Mouse (Mus musculus) kidney, embryonic 14.5 days (tissue): ENCODE data around the gene Depdc5. TPM values are rescaled to one million over a fixed set of nuclear protein-coding genes. Genes with fewer than 3 reads are reported as not detected.
A peak's percentile ranks its signal among the peaks of the same experiment; 100 is the strongest.

Source experiments
- ATAC-seq: fragments of 200-750 bp; cut with Nextera tagmentation; 2 replicates; pipeline ENCODE4 v1.8.0; 2017; ENCODE audit warnings: moderate number of reproducible peaks, mild to moderate bottlenecking, moderate TSS enrichment, moderate library complexity; ENCODE audit not compliant: low FRiP score, low TSS enrichment
- H3K27ac ChIP-seq: fragments of 300-500 bp; sonication (generic); 2 replicates; pipeline ENCODE4 v1.5.1; 2014; ENCODE audit warnings: low read depth, mild to moderate bottlenecking, low read length, moderate library complexity, mixed read lengths
- H3K27me3 ChIP-seq: fragments of 300-500 bp; sonication (generic); 2 replicates; pipeline ENCODE4 v1.6.1; 2014; ENCODE audit warnings: mild to moderate bottlenecking, low read length; ENCODE audit not compliant: control insufficient read depth, insufficient read depth
- H3K36me3 ChIP-seq: fragments of 300-500 bp; sonication (generic); 2 replicates; pipeline ENCODE4 v1.6.1; 2014; ENCODE audit warnings: low read length, mixed read lengths; ENCODE audit not compliant: control insufficient read depth, insufficient read depth
- H3K4me1 ChIP-seq: fragments of 300-500 bp; sonication (generic); 2 replicates; pipeline ENCODE4 v1.6.1; 2014; ENCODE audit warnings: low read length, mixed read lengths; ENCODE audit not compliant: control insufficient read depth, insufficient read depth
- H3K4me2 ChIP-seq: fragments of 300-500 bp; sonication (generic); replicated peaks from 2 replicates; pipeline ENCODE4 v1.6.1; 2014; ENCODE audit warnings: low read depth, mild to moderate bottlenecking, low read length
- H3K4me3 ChIP-seq: fragments of 300-500 bp; sonication (generic); 2 replicates; pipeline ENCODE4 v1.5.1; 2014; ENCODE audit warnings: mild to moderate bottlenecking, low read length
- H3K9ac ChIP-seq: fragments of 300-500 bp; sonication (generic); 2 replicates; pipeline ENCODE4 v1.6.1; 2014; ENCODE audit warnings: low read depth, mild to moderate bottlenecking, low read length, moderate library complexity
- H3K9me3 ChIP-seq: fragments of 300-500 bp; sonication (generic); 2 replicates; pipeline ENCODE4 v1.6.1; 2016; ENCODE audit warnings: low read length; ENCODE audit not compliant: control insufficient read depth
- WGBS: fragments of 180-500 bp; shearing (Covaris S2); extraction: QIAGEN DNeasy Blood & Tissue Kit; methylation state at CpG from one replicate; pipeline ENCODE4 v1.1.7; 2014; 5-methylcytosine and 5-hydroxymethylcytosine counted together
- polyA plus RNA-seq: library from polyadenylated mRNA; unstranded; fragments of >200 nt; fragmentation: Nextera tagmentation; extraction: Ambion mirVana; gene quantifications from 2 replicates; pipeline ENCODE4 v1.2.1, GENCODE M21; 2014

Gene Depdc5
- polyA plus RNA-seq, 1 experiment from 2014 or later, result 19.8 TPM

- 64% methylated on average over 14 of the region's 14 CpGs for WGBS
- Histone ChIP-seq H3K9ac (no peak overlapping the region), H3K36me3 (no peaks in the 10 kb centered on the region), H3K4me1 (peaks cover 5% of the 10 kb centered on the region; the same call in 1 of the 2 replicates), H3K4me3 (no peak overlapping the region), H3K27me3 (no peaks in the 10 kb centered on the region), H3K27ac (no peak overlapping the region), H3K9me3 (no peaks in the 10 kb centered on the region), H3K4me2 (no peak overlapping the region)
- ATAC-seq, result no peak
These were observed 146.6 kb downstream of the Depdc5 start for GRCm38 (mm10) chr5:33009818-33010812.

DNA sequence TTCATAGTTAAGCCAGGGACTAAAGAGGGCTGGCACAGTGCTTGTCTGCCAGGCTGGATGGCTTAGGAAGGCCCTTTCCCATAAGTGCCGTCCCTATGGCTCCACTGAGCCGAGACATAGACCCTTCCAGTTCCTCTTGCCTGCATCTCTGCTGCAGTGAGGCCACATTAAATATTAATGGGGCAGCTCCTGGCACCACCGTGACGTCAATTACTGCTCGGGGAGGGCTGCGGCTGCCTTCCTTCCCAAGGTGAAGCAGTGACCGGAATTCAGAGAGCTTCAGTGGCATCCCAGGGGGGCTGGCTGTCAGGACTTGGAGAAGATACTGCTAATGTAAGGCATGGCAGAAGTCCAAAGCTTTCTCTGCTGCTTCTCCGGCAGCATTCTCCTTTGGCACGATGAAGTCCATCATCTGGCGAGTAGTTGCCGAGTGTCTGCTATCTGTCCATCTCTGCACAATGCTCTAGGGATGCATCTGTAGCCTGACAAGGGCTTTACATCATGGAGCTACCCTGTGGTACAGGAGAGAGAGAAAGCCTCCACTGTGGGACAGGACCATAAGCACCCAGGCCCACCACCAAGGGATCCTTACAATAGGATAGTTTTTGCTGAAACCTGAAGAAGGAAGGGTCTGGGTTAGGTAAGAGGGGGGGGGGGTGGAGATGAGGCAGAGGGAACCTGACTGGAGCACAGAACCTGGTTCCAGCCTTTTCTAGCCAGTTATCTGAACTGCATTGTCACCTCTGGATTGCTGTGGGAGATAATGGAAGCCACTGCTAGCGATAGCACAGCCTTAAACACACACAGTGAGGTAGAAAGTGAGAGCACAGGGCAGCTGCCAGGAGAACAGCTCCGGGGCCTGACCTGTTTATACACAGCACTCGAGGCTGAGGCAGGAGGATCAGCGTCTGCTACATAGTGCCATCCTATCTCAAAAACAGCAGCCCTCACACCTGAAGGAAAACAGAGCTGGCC, 147.9 kb downstream of the Depdc5 start:
- H3K9ac ChIP-seq, result no peak overlapping the region
- 52% methylated on average over 15 of the region's 15 CpGs for WGBS
- H3K4me2 ChIP-seq, result no peak overlapping the region
- H3K4me1 ChIP-seq, result peaks cover 5% of the 10 kb centered on the region; the same call in 1 of the 2 replicates
- H3K9me3 ChIP-seq, result no peaks in the 10 kb centered on the region
- no peaks in the 10 kb centered on the region for H3K36me3 ChIP-seq
- no peaks in the 10 kb centered on the region for H3K27me3 ChIP-seq
- no peak overlapping the region for H3K4me3 ChIP-seq
- ATAC-seq, result 0 out of 2 replicates have a peak, but pooled peaks have one; percentile 44
- no peak overlapping the region; the same call in 1 of the 2 replicates for H3K27ac ChIP-seq

DNA sequence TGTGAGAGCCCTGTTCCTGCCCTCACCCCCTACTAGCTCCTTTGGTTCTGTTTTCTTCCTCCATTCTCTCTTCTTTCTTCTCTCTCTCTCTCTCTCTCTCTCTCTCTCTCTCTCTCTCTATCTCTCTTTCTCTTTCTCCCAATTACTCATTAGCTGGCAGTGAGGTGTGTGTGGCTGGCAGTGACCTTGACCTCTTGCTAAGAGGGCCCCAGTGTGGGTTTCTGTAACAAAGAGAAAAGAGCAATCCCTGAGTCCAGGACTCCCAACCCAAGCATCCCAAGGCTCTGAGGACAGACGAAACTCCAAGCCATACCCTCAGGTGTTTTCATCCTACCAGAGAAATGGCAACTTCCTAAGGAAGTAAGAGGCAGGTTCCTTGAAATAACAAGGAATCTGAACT, 150.6 kb downstream of the Depdc5 start:
- Histone ChIP-seq H3K4me2 (no peak overlapping the region), H3K27me3 (no peaks in the 10 kb centered on the region), H3K4me1 (peaks cover 5% of the 10 kb centered on the region; the same call in 1 of the 2 replicates), H3K9ac (no peak overlapping the region), H3K9me3 (no peaks in the 10 kb centered on the region), H3K36me3 (no peaks in the 10 kb centered on the region), H3K4me3 (no peak overlapping the region), H3K27ac (no peak overlapping the region)
- WGBS, result 71% methylated on average over 1 of the region's 1 CpGs
- no peak for ATAC-seq

GRCm38 (mm10) chr5:33015579-33015978, 152.1 kb downstream of the Depdc5 start:
- 70% methylated on average over 5 of the region's 5 CpGs for WGBS
- no peak for ATAC-seq
- 0 out of 2 replicates have a peak, but pooled peaks cover 1% of the 10 kb centered on the region for H3K36me3 ChIP-seq
- no peaks in the 10 kb centered on the region for H3K9me3 ChIP-seq
- no peak overlapping the region for H3K4me3 ChIP-seq
- no peaks in the 10 kb centered on the region for H3K27me3 ChIP-seq
- no peak overlapping the region for H3K9ac ChIP-seq
- H3K27ac ChIP-seq, result no peak overlapping the region
- H3K4me2 ChIP-seq, result no peak overlapping the region
- peaks cover 15% of the 10 kb centered on the region for H3K4me1 ChIP-seq

DNA sequence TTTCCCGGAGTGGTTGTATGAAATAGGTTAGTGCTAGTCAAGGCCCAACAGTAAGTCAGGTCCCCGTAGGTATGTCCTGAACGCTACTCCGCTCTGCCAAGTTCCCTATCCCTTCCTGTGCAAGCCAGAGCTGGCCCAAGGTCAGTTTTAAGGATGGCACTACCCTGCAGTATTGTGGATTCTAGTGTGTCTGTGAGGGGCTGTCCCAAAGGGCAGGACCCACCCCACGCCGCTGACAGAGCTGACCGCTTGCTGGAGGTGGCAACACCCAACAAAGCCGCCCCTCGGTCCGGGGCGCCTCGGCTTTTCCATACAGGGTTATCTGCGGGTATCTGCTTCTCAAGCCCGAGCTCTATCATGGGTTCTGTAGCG, 154.7 kb downstream of the Depdc5 start:
- Histone ChIP-seq H3K27ac (peak overlapping the region; percentile 100), H3K9me3 (no peaks in the 10 kb centered on the region), H3K4me2 (peak overlapping the region; percentile 81), H3K9ac (peak overlapping the region; percentile 97), H3K36me3 (peaks cover 14% of the 10 kb centered on the region), H3K4me3 (peak overlapping the region; percentile 88), H3K4me1 (peaks cover 11% of the 10 kb centered on the region), H3K27me3 (no peaks in the 10 kb centered on the region)
- 3% methylated on average over 15 of the region's 15 CpGs for WGBS
- ATAC-seq, result peak; percentile 67

DNA sequence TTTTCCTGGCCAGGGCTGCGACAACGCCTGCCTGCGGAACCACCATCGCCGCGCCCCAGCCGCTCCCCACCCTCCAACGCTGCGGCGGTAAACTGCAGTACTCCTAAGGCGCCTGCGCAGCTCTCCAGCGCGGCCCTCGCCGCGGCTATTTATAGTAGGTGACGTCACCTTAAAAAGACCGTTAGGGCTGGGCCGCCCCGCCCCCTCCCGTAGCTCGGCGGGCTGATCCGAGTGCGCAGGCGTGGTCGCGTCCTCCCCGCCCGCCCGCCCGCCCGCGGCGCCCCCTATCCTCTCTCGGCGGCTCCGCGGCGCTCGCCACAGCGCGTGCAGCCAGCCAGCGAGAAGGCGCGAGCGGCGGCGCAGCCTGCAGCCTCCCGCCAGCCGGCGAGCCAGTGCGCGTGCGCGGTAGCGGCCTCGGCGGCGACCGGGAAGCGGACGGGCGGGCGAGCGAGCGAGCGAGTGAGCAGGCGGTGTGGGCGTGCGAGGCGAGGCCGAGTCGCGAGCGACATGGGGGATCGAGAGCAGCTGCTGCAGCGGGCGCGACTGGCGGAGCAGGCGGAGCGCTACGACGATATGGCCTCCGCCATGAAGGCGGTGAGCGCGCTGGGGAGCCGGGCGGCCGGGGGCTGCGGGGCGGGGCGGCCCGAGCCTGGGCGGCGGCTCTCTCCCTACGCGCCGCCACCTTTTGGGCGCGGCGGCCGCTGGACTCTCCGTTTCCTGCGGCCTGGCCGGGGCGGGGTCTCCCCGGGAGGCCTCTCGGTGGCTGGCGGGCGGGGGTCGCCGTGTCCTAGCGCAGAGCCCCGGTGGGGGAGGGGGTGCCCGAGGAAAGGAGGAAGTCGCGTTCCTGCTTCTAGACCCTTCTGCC, 155.3 kb downstream of the Depdc5 start, which contains the start of gene Ywhah:
Gene Ywhah (plus strand): TSS at position 256 of the 865 bp plus-strand sequence.
- Histone ChIP-seq H3K27ac (peak within 1 kb of the TSS; percentile 100), H3K9me3 (no peaks in the 10 kb centered on the region), H3K4me1 (peaks cover 17% of the 10 kb centered on the region), H3K36me3 (peaks cover 18% of the 10 kb centered on the region), H3K27me3 (no peaks in the 10 kb centered on the region), H3K9ac (peak within 1 kb of the TSS; percentile 97), H3K4me2 (peak within 1 kb of the TSS; percentile 81), H3K4me3 (peak within 1 kb of the TSS; percentile 88)
- under 1% methylated on average over 84 of the region's 121 CpGs for WGBS
- ATAC-seq, result peak; percentile 98

DNA sequence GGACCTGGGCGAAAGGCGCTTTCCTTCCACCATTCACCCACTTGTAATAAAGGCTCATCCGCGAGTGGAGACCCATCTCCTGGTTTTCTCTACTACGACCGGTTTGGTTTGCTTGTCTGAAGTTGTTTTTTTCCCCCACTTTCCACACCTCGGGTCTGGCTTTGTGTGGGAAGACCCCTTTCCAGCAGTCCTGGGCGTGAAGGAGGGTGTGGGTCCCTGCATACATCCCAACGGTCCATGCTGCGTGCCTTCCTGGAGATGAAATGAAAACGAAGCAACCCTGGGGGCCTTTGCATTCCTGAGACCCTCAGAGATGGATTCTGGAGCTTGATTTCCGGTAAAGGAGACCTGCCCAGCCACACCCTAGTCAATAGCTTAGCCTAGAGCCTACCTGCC, 155.9 kb downstream of the Depdc5 start:
- Histone ChIP-seq H3K4me1 (peaks cover 17% of the 10 kb centered on the region), H3K27me3 (no peaks in the 10 kb centered on the region), H3K9ac (peak overlapping the region; percentile 97), H3K4me3 (peak overlapping the region; percentile 88), H3K4me2 (peak overlapping the region; percentile 62), H3K36me3 (peaks cover 22% of the 10 kb centered on the region), H3K9me3 (no peaks in the 10 kb centered on the region), H3K27ac (peak overlapping the region; percentile 100)
- 0% methylated on average over 12 of the region's 12 CpGs for WGBS
- no peak for ATAC-seq

- no peak overlapping the region for H3K27ac ChIP-seq
- H3K4me3 ChIP-seq, result no peak overlapping the region
- no peak overlapping the region for H3K9ac ChIP-seq
- WGBS, result 90% methylated on average over 2 of the region's 2 CpGs
- no peak for ATAC-seq
- no peak overlapping the region for H3K4me2 ChIP-seq
- H3K36me3 ChIP-seq, result peaks cover 34% of the 10 kb centered on the region
- no peaks in the 10 kb centered on the region for H3K27me3 ChIP-seq
- peaks cover 17% of the 10 kb centered on the region for H3K4me1 ChIP-seq
- H3K9me3 ChIP-seq, result no peaks in the 10 kb centered on the region
These were observed 158.1 kb downstream of the Depdc5 start for GRCm38 (mm10) chr5:33021622-33022021.
